Comparison of ENCODE assay signal across 26 mouse cellular contexts in genomic region chr12:35022066-35022465, GRCm38 (mm10). TPM values are rescaled to one million over a fixed set of nuclear protein-coding genes. Genes with fewer than 3 reads are reported as not detected.
DNase-seq lines count a peak whose midpoint lies in the region; ATAC-seq and TF ChIP-seq lines count a peak whose summit lies in the region.
"Had no signal": no experiment of that assay in that cellular context is flagged by ENCODE, and none has a peak within 500 bp of the region (broad histone marks: within the 10 kb centered on the region; RNA-seq: fewer than 3 reads in every experiment).

No protein-coding gene starts in this region.

- H3K4me2 ChIP-seq in liver, embryonic 12.5 days, result no peak overlapping the region
- H3K4me2 ChIP-seq: embryonic facial prominence, embryonic 13.5 days; forebrain, embryonic 13.5 days; heart, embryonic 13.5 days; hindbrain, embryonic 15.5 days had no signal

- peaks cover 2% of the 10 kb centered on the region; the same call in 1 of the 2 replicates for H3K4me1 ChIP-seq in liver, adult 2 months (ENCODE audit: control insufficient read depth, insufficient read depth, low read length)
- no peaks in the 10 kb centered on the region for H3K4me1 ChIP-seq in liver, embryonic 12.5 days
- H3K4me1 ChIP-seq in lung, adult 2 months (ENCODE audit: control insufficient read depth, insufficient read depth, low read length), result peaks cover 6% of the 10 kb centered on the region
- H3K4me1 ChIP-seq: embryonic facial prominence, embryonic 13.5 days; forebrain, embryonic 13.5 days; heart, embryonic 13.5 days; hindbrain, embryonic 15.5 days had no signal

- ATAC-seq in liver, embryonic 12.5 days, result no peak
- ATAC-seq: forebrain, embryonic 13.5 days; forebrain, postnatal 0 days; Patski had no signal

- no peaks in the 10 kb centered on the region for H3K9me3 ChIP-seq in liver, embryonic 12.5 days (replicated peaks)
- H3K9me3 ChIP-seq: embryonic facial prominence, embryonic 13.5 days; forebrain, embryonic 13.5 days; G1E; heart, embryonic 13.5 days; hindbrain, embryonic 15.5 days had no signal

- no peak for TF ChIP-seq CTCF in liver, adult 2 months (IDR thresholded peaks at IDR 0.05; ENCODE audit: low read depth, low read length)
- no peak for TF ChIP-seq CTCF in lung, adult 2 months (IDR thresholded peaks at IDR 0.05; ENCODE audit: insufficient read depth, low read length)

- no peaks in the 10 kb centered on the region for H3K36me3 ChIP-seq in liver, adult 2 months (ENCODE audit: control insufficient read depth, insufficient read depth, low read length)
- no peaks in the 10 kb centered on the region for H3K36me3 ChIP-seq in liver, embryonic 12.5 days
- H3K36me3 ChIP-seq: embryonic facial prominence, embryonic 13.5 days; G1E; heart, embryonic 13.5 days; hindbrain, embryonic 15.5 days had no signal

- H3K9ac ChIP-seq in liver, adult 2 months (ENCODE audit: low read depth, low read length), result no peak overlapping the region
- no peak overlapping the region for H3K9ac ChIP-seq in liver, embryonic 12.5 days
- H3K9ac ChIP-seq: embryonic facial prominence, embryonic 13.5 days; forebrain, embryonic 13.5 days; forebrain, postnatal 0 days; heart, embryonic 13.5 days; hindbrain, embryonic 15.5 days had no signal

- no peak for TF ChIP-seq POLR2A in liver, adult 2 months (IDR thresholded peaks at IDR 0.05; ENCODE audit: extremely low read depth, insufficient read depth, low read length)
- TF ChIP-seq POLR2A in lung, adult 2 months (IDR thresholded peaks at IDR 0.05; ENCODE audit: borderline replicate concordance, extremely low read depth, low read depth, low read length), result no peak

- no peaks in the 10 kb centered on the region for H3K79me2 ChIP-seq in liver, adult 2 months (ENCODE audit: control insufficient read depth, insufficient read depth, low read length)

- peak; percentile 15 to 31 for DNase-seq in cerebellum, postnatal 10 days
- DNase-seq in cerebellum, postnatal 4 days (ENCODE audit: low spot score in 2 of 2), result no peak
- DNase-seq in liver, adult 2 months (ENCODE audit: extremely low read depth, low read depth, low spot score), result peak; percentile 86
- peak; percentile 17 for DNase-seq in lung, postnatal 10 days
- no peak for DNase-seq in lung, adult 2 months
- DNase-seq in MN1 (ENCODE audit: low spot score), result peak; percentile 55
- DNase-seq: adrenal gland, postnatal 14 days; B cell, adult 2 months; cerebellum, adult 11-12 months; cerebellum, adult 9-11 months; forebrain, postnatal 0 days; gastrocnemius, postnatal 14 days; heart, postnatal 36 days had no signal

- H3K27me3 ChIP-seq in liver, adult 2 months (ENCODE audit: control insufficient read depth, insufficient read depth, low read length), result no peaks in the 10 kb centered on the region
- no peaks in the 10 kb centered on the region for H3K27me3 ChIP-seq in liver, embryonic 12.5 days (replicated peaks)
- H3K27me3 ChIP-seq: embryonic facial prominence, embryonic 13.5 days; forebrain, embryonic 13.5 days; heart, embryonic 13.5 days; hindbrain, embryonic 15.5 days had no signal

- H3K4me3 ChIP-seq in liver, adult 2 months (ENCODE audit: insufficient read depth, low read depth, low read length), result no peak overlapping the region
- no peak overlapping the region for H3K4me3 ChIP-seq in liver, embryonic 12.5 days
- H3K4me3 ChIP-seq in lung, adult 2 months (replicated peaks; ENCODE audit: extremely low read depth, low read depth, low read length), result no peak overlapping the region
- H3K4me3 ChIP-seq: embryonic facial prominence, embryonic 13.5 days; forebrain, embryonic 13.5 days; heart, embryonic 13.5 days; hindbrain, embryonic 15.5 days had no signal

- WGBS in liver, adult 2 months, result 24% methylated on average over 10 of the region's 10 CpGs
- WGBS in liver, embryonic 12.5 days (ENCODE audit: insufficient replicate concordance), result 59% methylated on average over 10 of the region's 10 CpGs
- 41% methylated on average over 10 of the region's 10 CpGs for WGBS in lung, adult 2 months

- H3K27ac ChIP-seq in liver, adult 2 months (replicated peaks; ENCODE audit: insufficient read depth, low read depth, low read length), result no peak overlapping the region
- H3K27ac ChIP-seq in liver, embryonic 12.5 days, result no peak overlapping the region
- H3K27ac ChIP-seq: embryonic facial prominence, embryonic 13.5 days; forebrain, embryonic 13.5 days; heart, embryonic 13.5 days; hindbrain, embryonic 15.5 days had no signal

RNA-seq across cellular contexts. Expression of gene Snx13, which starts 24.9 kb away (rescaled TPM):
- total RNA-seq in liver, adult 2 months (2014; rRNA removed), result 22.3 and 26.0 TPM in 2 replicates
- 3.3 and 3.5 TPM in 2 replicates for polyA plus RNA-seq in liver, adult 2 months (2012; rRNA removed)
- 8.4 and 10.3 TPM in 2 replicates for polyA plus RNA-seq in liver, embryonic 12.5 days (2016; fragmentation: Nextera tagmentation; extraction: Ambion mirVana)
- polyA plus RNA-seq in lung, adult 2 months (2012; rRNA removed), result 6.6 and 9.4 TPM in 2 replicates

RNA-seq across cellular contexts. Expression of gene Prps1l1, which starts 37.5 kb away (rescaled TPM):
- not detected in 2 replicates for total RNA-seq in liver, adult 2 months (2014; rRNA removed)
- not detected in 2 replicates for polyA plus RNA-seq in liver, adult 2 months (2012; rRNA removed)
- 0.14 TPM in 1 of 2 replicates, not detected in the other for polyA plus RNA-seq in liver, embryonic 12.5 days (2016; fragmentation: Nextera tagmentation; extraction: Ambion mirVana)
- not detected in 2 replicates for polyA plus RNA-seq in lung, adult 2 months (2012; rRNA removed)
- total RNA-seq: adrenal gland, adult 18-20 months; adrenal gland, postnatal 14 days; forebrain, postnatal 0 days; gastrocnemius, adult 18-20 months; gastrocnemius, postnatal 14 days; heart, adult 8-10 months; heart, postnatal 36 days had no signal
- polyA plus RNA-seq: cortical plate, adult 2 months; embryonic facial prominence, embryonic 13.5 days; forebrain, embryonic 13.5 days; forebrain, postnatal 0 days; G1E; heart, embryonic 13.5 days; heart, postnatal 0 days; hindbrain, embryonic 11.5 days; hindbrain, embryonic 15.5 days; Patski had no signal

Comparison
In these comparisons a context has a peak if more than half of its experiments do, and no peak if none do; other contexts are left out.
1. DNase-seq: peak in cerebellum, postnatal 10 days (2 of 2), liver, adult 2 months (single experiment), lung, postnatal 10 days (single experiment) and MN1 (single experiment); none in cerebellum, postnatal 4 days (0 of 2) and lung, adult 2 months (single experiment).